Mouse (Mus musculus) testis, adult 2 months (tissue): ENCODE results near the gene Lyz1.

Experiments
- CTCF ChIP-seq: fragments of 200-500 bp; IDR thresholded peaks from 2 replicates; pipeline ENCODE4 v1.5.1; 2012; ENCODE audit warnings: low read depth, mild to moderate bottlenecking, inconsistent platforms, low read length, moderate library complexity; ENCODE audit not compliant: control insufficient read depth, insufficient read depth, insufficient replicate concordance
- POLR2A ChIP-seq: fragments of 200-500 bp; IDR thresholded peaks from 2 replicates; pipeline ENCODE4 v1.6.1; 2012; ENCODE audit warnings: low read depth, mild to moderate bottlenecking, inconsistent platforms, low read length, moderate library complexity; ENCODE audit not compliant: control insufficient read depth

- TF ChIP-seq CTCF (no peak), POLR2A (no peak)
Observed at GRCm38 (mm10) chr10:117288197-117289033, 4.3 kb downstream of the Lyz1 start.
